Mouse (Mus musculus) stomach, embryonic 15.5 days (tissue): ENCODE data around the gene Gm13694. TPM values are rescaled to one million over a fixed set of nuclear protein-coding genes. Genes with fewer than 3 reads are reported as not detected.
A peak's percentile ranks its signal among the peaks of the same experiment; 100 is the strongest.
"Not testable (repeated sequence)": the region's sequence is repeated elsewhere in the genome, so short reads cannot be mapped to it uniquely, and the experiment has no call there.

Experiments
- ATAC-seq: fragments of 200-750 bp; cut with Nextera tagmentation; 2 replicates; pipeline ENCODE4 v1.8.0; 2017; ENCODE audit warnings: low read depth, moderate number of reproducible peaks, moderate TSS enrichment; ENCODE audit not compliant: insufficient read depth, low FRiP score
- H3K27ac ChIP-seq: fragments of 300-500 bp; sonication (generic); 2 replicates; pipeline ENCODE4 v1.5.1; 2015; ENCODE audit warnings: mild to moderate bottlenecking, inconsistent platforms
- H3K27me3 ChIP-seq: fragments of 300-500 bp; sonication (generic); replicated peaks from 2 replicates; pipeline ENCODE4 v1.6.1; 2015; ENCODE audit warnings: inconsistent platforms
- H3K36me3 ChIP-seq: fragments of 300-500 bp; sonication (generic); 2 replicates; pipeline ENCODE4 v1.6.1; 2015; ENCODE audit warnings: inconsistent platforms
- H3K4me1 ChIP-seq: fragments of 300-500 bp; sonication (generic); 2 replicates; pipeline ENCODE4 v1.6.1; 2015; ENCODE audit warnings: inconsistent platforms
- H3K4me2 ChIP-seq: fragments of 300-500 bp; sonication (generic); 2 replicates; pipeline ENCODE4 v1.6.1; 2015; ENCODE audit warnings: mild to moderate bottlenecking, inconsistent platforms
- H3K4me3 ChIP-seq: fragments of 300-500 bp; sonication (generic); replicated peaks from 2 replicates; pipeline ENCODE4 v1.5.1; 2015; ENCODE audit warnings: inconsistent platforms
- H3K9ac ChIP-seq: fragments of 300-500 bp; sonication (generic); 2 replicates; pipeline ENCODE4 v1.6.1; 2015; ENCODE audit warnings: inconsistent platforms
- H3K9me3 ChIP-seq: fragments of 300-500 bp; sonication (generic); 2 replicates; pipeline ENCODE4 v1.6.1; 2016; ENCODE audit warnings: inconsistent platforms
- WGBS: fragments of 180-500 bp; shearing (Covaris S2); methylation state at CpG from one replicate; pipeline ENCODE4 v1.1.7; 2015; 5-methylcytosine and 5-hydroxymethylcytosine counted together
- polyA plus RNA-seq: library from polyadenylated mRNA; unstranded; fragments of >200 nt; fragmentation: Nextera tagmentation; extraction: Ambion mirVana; gene quantifications from 2 replicates; pipeline ENCODE4 v1.2.1, GENCODE M21; 2015

The Gm13694 gene
- polyA plus RNA-seq: 0.09 TPM in 1 of 2 replicates, not detected in the other

- H3K27ac ChIP-seq, H3K27me3 ChIP-seq, ATAC-seq, H3K4me3 ChIP-seq, H3K36me3 ChIP-seq, H3K4me2 ChIP-seq, H3K9ac ChIP-seq, H3K4me1 ChIP-seq, H3K9me3 ChIP-seq: not testable (repeated sequence)
- WGBS: no CpG with 5 or more reads among the region's 6 CpGs
Observed at GRCm38 (mm10) chr2:83978633-83979032, at the start of gene Gm13694. Gene Gm13694, plus strand, starts transcription at chr2:83978933.

GRCm38 (mm10) chr2:83929478-83930088 lies 49.1 kb upstream of the Gm13694 start:
- no peak overlapping the region for H3K27ac ChIP-seq
- H3K27me3 ChIP-seq: no peaks in the 10 kb centered on the region
- H3K4me2 ChIP-seq: no peak overlapping the region
- H3K4me1 ChIP-seq: no peaks in the 10 kb centered on the region
- WGBS: 64% methylated on average over 2 of the region's 2 CpGs
- no peaks in the 10 kb centered on the region for H3K36me3 ChIP-seq
- H3K9ac ChIP-seq: no peak overlapping the region
- ATAC-seq: no peak
- no peak overlapping the region for H3K4me3 ChIP-seq
- H3K9me3 ChIP-seq: no peaks in the 10 kb centered on the region

GRCm38 (mm10) chr2:83940931-83941361 lies 37.8 kb upstream of the Gm13694 start, which contains the start of gene Zswim2:
Gene Zswim2, minus strand, starts transcription at chr2:83941228.
- Histone ChIP-seq H3K4me1 (0 out of 2 replicates have a peak, but pooled peaks cover 4% of the 10 kb centered on the region), H3K4me2 (peak within 1 kb of the TSS; percentile 48), H3K27ac (no peak within 1 kb of the TSS), H3K9me3 (no peaks in the 10 kb centered on the region), H3K36me3 (no peaks in the 10 kb centered on the region), H3K4me3 (peak within 1 kb of the TSS; percentile 27; the same call in 1 of the 2 replicates), H3K9ac (no peak within 1 kb of the TSS), H3K27me3 (no peaks in the 10 kb centered on the region)
- peak; percentile 66; the same call in 1 of the 2 replicates for ATAC-seq
- 1% methylated on average over 20 of the region's 20 CpGs for WGBS

- Histone ChIP-seq H3K36me3 (no peaks in the 10 kb centered on the region), H3K4me2 (peak overlapping the region; percentile 48), H3K4me1 (0 out of 2 replicates have a peak, but pooled peaks cover 4% of the 10 kb centered on the region), H3K4me3 (0 out of 2 replicates have a peak overlapping the region, but pooled peaks have one; percentile 27), H3K9ac (no peak overlapping the region), H3K27me3 (no peaks in the 10 kb centered on the region), H3K9me3 (no peaks in the 10 kb centered on the region), H3K27ac (no peak overlapping the region)
- no peak for ATAC-seq
- 38% methylated on average over 3 of the region's 3 CpGs for WGBS
Observed at GRCm38 (mm10) chr2:83941378-83941777, 37.4 kb upstream of the Gm13694 start.

GRCm38 (mm10) chr2:83941792-83942191 lies 36.9 kb upstream of the Gm13694 start:
- H3K9ac ChIP-seq: no peak overlapping the region
- no peak for ATAC-seq
- WGBS: 55% methylated on average over 4 of the region's 4 CpGs
- no peak overlapping the region for H3K4me3 ChIP-seq
- H3K27ac ChIP-seq: no peak overlapping the region
- 0 out of 2 replicates have a peak, but pooled peaks cover 4% of the 10 kb centered on the region for H3K4me1 ChIP-seq
- no peaks in the 10 kb centered on the region for H3K27me3 ChIP-seq
- H3K9me3 ChIP-seq: no peaks in the 10 kb centered on the region
- H3K36me3 ChIP-seq: no peaks in the 10 kb centered on the region
- no peak overlapping the region for H3K4me2 ChIP-seq

- H3K9me3 ChIP-seq, H3K4me2 ChIP-seq, H3K36me3 ChIP-seq, ATAC-seq, H3K27me3 ChIP-seq, H3K4me3 ChIP-seq, H3K9ac ChIP-seq, H3K27ac ChIP-seq, H3K4me1 ChIP-seq: not testable (repeated sequence)
- WGBS: no CpG with 5 or more reads among the region's 6 CpGs
Observed at GRCm38 (mm10) chr2:83955393-83955792, 23.3 kb upstream of the Gm13694 start, which contains the start of gene Gm13698. Gene Gm13698, plus strand, starts transcription at chr2:83955693.

- no CpG with 5 or more reads among the region's 6 CpGs for WGBS
- not testable (repeated sequence) for H3K27me3 ChIP-seq, H3K27ac ChIP-seq
Observed at GRCm38 (mm10) chr2:83961203-83961602, 17.5 kb upstream of the Gm13694 start, which contains the start of gene Gm13693. Gene Gm13693, plus strand, starts transcription at chr2:83961503.

GRCm38 (mm10) chr2:83967013-83967412 lies 11.7 kb upstream of the Gm13694 start, which contains the start of gene Gm13695:
Gene Gm13695, plus strand, starts transcription at chr2:83967313.
- ATAC-seq: not testable (repeated sequence)

More at GRCm38 (mm10) chr2:83961203-83961602, 17.5 kb upstream of the Gm13694 start, which contains the start of gene Gm13693:
- not testable (repeated sequence) for H3K9me3 ChIP-seq, H3K4me1 ChIP-seq, ATAC-seq, H3K9ac ChIP-seq, H3K4me3 ChIP-seq, H3K36me3 ChIP-seq, H3K4me2 ChIP-seq

GRCm38 (mm10) chr2:83972823-83973222 lies 5.9 kb upstream of the Gm13694 start, which contains the start of gene Gm13696:
Gene Gm13696, plus strand, starts transcription at chr2:83973123.
- H3K9ac ChIP-seq, H3K27me3 ChIP-seq, H3K4me3 ChIP-seq, ATAC-seq, H3K9me3 ChIP-seq, H3K4me1 ChIP-seq, H3K27ac ChIP-seq, H3K4me2 ChIP-seq, H3K36me3 ChIP-seq: not testable (repeated sequence)
- no CpG with 5 or more reads among the region's 6 CpGs for WGBS

More at GRCm38 (mm10) chr2:83967013-83967412, 11.7 kb upstream of the Gm13694 start, which contains the start of gene Gm13695:
- H3K4me2 ChIP-seq, H3K27ac ChIP-seq, H3K4me1 ChIP-seq, H3K27me3 ChIP-seq, H3K36me3 ChIP-seq, H3K4me3 ChIP-seq, H3K9ac ChIP-seq, H3K9me3 ChIP-seq: not testable (repeated sequence)
- WGBS: no CpG with 5 or more reads among the region's 6 CpGs

GRCm38 (mm10) chr2:83984443-83984842 lies 5.7 kb downstream of the Gm13694 start, which contains the start of gene Gm13697:
Gene Gm13697, plus strand, starts transcription at chr2:83984743.
- not testable (repeated sequence) for ATAC-seq, H3K27ac ChIP-seq, H3K4me3 ChIP-seq, H3K4me1 ChIP-seq, H3K9me3 ChIP-seq, H3K36me3 ChIP-seq, H3K27me3 ChIP-seq, H3K9ac ChIP-seq, H3K4me2 ChIP-seq
- WGBS: no CpG with 5 or more reads among the region's 6 CpGs

GRCm38 (mm10) chr2:83990253-83990652 lies 11.5 kb downstream of the Gm13694 start, which contains the start of gene Gm13691:
Gene Gm13691, plus strand, starts transcription at chr2:83990553.
- not testable (repeated sequence) for H3K4me2 ChIP-seq, H3K36me3 ChIP-seq, H3K27me3 ChIP-seq, H3K4me1 ChIP-seq, H3K9ac ChIP-seq, H3K9me3 ChIP-seq, H3K4me3 ChIP-seq, H3K27ac ChIP-seq, ATAC-seq
- no CpG with 5 or more reads among the region's 6 CpGs for WGBS

- 40% methylated on average over 8 of the region's 9 CpGs for WGBS
- H3K9me3 ChIP-seq, ATAC-seq, H3K27me3 ChIP-seq, H3K4me3 ChIP-seq, H3K36me3 ChIP-seq, H3K4me1 ChIP-seq, H3K27ac ChIP-seq, H3K4me2 ChIP-seq, H3K9ac ChIP-seq: not testable (repeated sequence)
Observed at GRCm38 (mm10) chr2:83993639-83994255, 15.0 kb downstream of the Gm13694 start.
